ENCODE assay signal across 22 mouse cellular contexts in genomic region chr7:45386077-45386476, GRCm38 (mm10). TPM values are rescaled to one million over a fixed set of nuclear protein-coding genes. Genes with fewer than 3 reads are reported as not detected.
DNase-seq lines count a peak whose midpoint lies in the region; ATAC-seq and TF ChIP-seq lines count a peak whose summit lies in the region.
"Had no signal": no experiment of that assay in that cellular context is flagged by ENCODE, and none has a peak within 500 bp of the region (broad histone marks: within the 10 kb centered on the region; RNA-seq: fewer than 3 reads in every experiment).

No protein-coding gene starts in this region.

- no peak overlapping the region for H3K27ac ChIP-seq in embryonic facial prominence, embryonic 11.5 days (replicated peaks; ENCODE audit: low read depth, low read length)
- no peak overlapping the region for H3K27ac ChIP-seq in embryonic facial prominence, embryonic 10.5 days (replicated peaks)
- H3K27ac ChIP-seq in kidney, adult 2 months (ENCODE audit: insufficient read depth, low read depth, low read length), result no peak overlapping the region
- no peak overlapping the region for H3K27ac ChIP-seq in midbrain, postnatal 0 days (ENCODE audit: low read depth, low read length)
- no peak overlapping the region for H3K27ac ChIP-seq in midbrain, embryonic 10.5 days (replicated peaks)
- H3K27ac ChIP-seq: forebrain, embryonic 10.5 days; heart, embryonic 15.5 days; hindbrain, embryonic 15.5 days; limb, embryonic 15.5 days; neural tube, embryonic 15.5 days had no signal

- no peaks in the 10 kb centered on the region for H3K9me3 ChIP-seq in embryonic facial prominence, embryonic 11.5 days (replicated peaks; ENCODE audit: control insufficient read depth, low read length)
- H3K9me3 ChIP-seq in embryonic facial prominence, embryonic 10.5 days, result no peaks in the 10 kb centered on the region
- no peaks in the 10 kb centered on the region for H3K9me3 ChIP-seq in midbrain, postnatal 0 days (ENCODE audit: low read length)
- H3K9me3 ChIP-seq in midbrain, embryonic 10.5 days (replicated peaks), result no peaks in the 10 kb centered on the region
- H3K9me3 ChIP-seq: forebrain, embryonic 10.5 days; heart, embryonic 15.5 days; hindbrain, embryonic 15.5 days; limb, embryonic 15.5 days; neural tube, embryonic 15.5 days had no signal

- WGBS in embryonic facial prominence, embryonic 11.5 days, result 78% methylated on average over 3 of the region's 3 CpGs
- WGBS in embryonic facial prominence, embryonic 10.5 days, result 81% methylated on average over 3 of the region's 3 CpGs
- 87% methylated on average over 3 of the region's 3 CpGs for WGBS in kidney, adult 2 months
- 91% methylated on average over 3 of the region's 3 CpGs for WGBS in midbrain, postnatal 0 days
- WGBS in midbrain, embryonic 10.5 days, result 91% methylated on average over 3 of the region's 3 CpGs

- peaks cover 36% of the 10 kb centered on the region for H3K36me3 ChIP-seq in embryonic facial prominence, embryonic 11.5 days (replicated peaks; ENCODE audit: control insufficient read depth, insufficient read depth, low read depth, low read length)
- peaks cover 100% of the 10 kb centered on the region for H3K36me3 ChIP-seq in embryonic facial prominence, embryonic 10.5 days (replicated peaks)
- H3K36me3 ChIP-seq in kidney, adult 2 months (ENCODE audit: control insufficient read depth, insufficient read depth, low read length), result peaks cover 20% of the 10 kb centered on the region
- peaks cover 75% of the 10 kb centered on the region for H3K36me3 ChIP-seq in midbrain, postnatal 0 days (ENCODE audit: insufficient read depth, low read length)
- peaks cover 100% of the 10 kb centered on the region for H3K36me3 ChIP-seq in midbrain, embryonic 10.5 days

- no peak overlapping the region for H3K4me3 ChIP-seq in embryonic facial prominence, embryonic 11.5 days (ENCODE audit: low read depth, low read length)
- no peak overlapping the region for H3K4me3 ChIP-seq in embryonic facial prominence, embryonic 10.5 days
- no peak overlapping the region for H3K4me3 ChIP-seq in kidney, adult 2 months (ENCODE audit: insufficient read depth, low read depth, low read length)
- H3K4me3 ChIP-seq in midbrain, postnatal 0 days (ENCODE audit: low read depth, low read length), result no peak overlapping the region
- no peak overlapping the region for H3K4me3 ChIP-seq in midbrain, embryonic 10.5 days
- H3K4me3 ChIP-seq: forebrain, embryonic 10.5 days; heart, embryonic 15.5 days; hindbrain, embryonic 15.5 days; limb, embryonic 15.5 days; neural tube, embryonic 15.5 days had no signal

- H3K27me3 ChIP-seq in embryonic facial prominence, embryonic 11.5 days (ENCODE audit: control insufficient read depth, insufficient read depth, low read length), result no peaks in the 10 kb centered on the region
- no peaks in the 10 kb centered on the region for H3K27me3 ChIP-seq in embryonic facial prominence, embryonic 10.5 days (replicated peaks; ENCODE audit: low read depth, poor library complexity, severe bottlenecking)
- no peaks in the 10 kb centered on the region for H3K27me3 ChIP-seq in kidney, adult 2 months (replicated peaks; ENCODE audit: control insufficient read depth, insufficient read depth, low read length)
- no peaks in the 10 kb centered on the region for H3K27me3 ChIP-seq in midbrain, postnatal 0 days (ENCODE audit: insufficient read depth, low read length)
- no peaks in the 10 kb centered on the region for H3K27me3 ChIP-seq in midbrain, embryonic 10.5 days (ENCODE audit: low read depth, poor library complexity, severe bottlenecking)
- H3K27me3 ChIP-seq: heart, embryonic 15.5 days; hindbrain, embryonic 15.5 days; limb, embryonic 15.5 days; neural tube, embryonic 15.5 days had no signal

- TF ChIP-seq POLR2A in kidney, adult 2 months (IDR thresholded peaks at IDR 0.05; ENCODE audit: low read depth, low read length), result no peak

- H3K4me1 ChIP-seq in embryonic facial prominence, embryonic 11.5 days (ENCODE audit: control insufficient read depth, insufficient read depth, low read length), result no peaks in the 10 kb centered on the region
- H3K4me1 ChIP-seq in embryonic facial prominence, embryonic 10.5 days, result no peaks in the 10 kb centered on the region
- H3K4me1 ChIP-seq in kidney, adult 2 months (ENCODE audit: control insufficient read depth, insufficient read depth, low read length), result no peaks in the 10 kb centered on the region
- no peaks in the 10 kb centered on the region for H3K4me1 ChIP-seq in midbrain, postnatal 0 days (ENCODE audit: insufficient read depth, low read length)
- no peaks in the 10 kb centered on the region for H3K4me1 ChIP-seq in midbrain, embryonic 10.5 days
- H3K4me1 ChIP-seq: forebrain, embryonic 10.5 days; hindbrain, embryonic 15.5 days; limb, embryonic 15.5 days had no signal

- H3K4me2 ChIP-seq in embryonic facial prominence, embryonic 11.5 days (ENCODE audit: low read depth, low read length), result no peak overlapping the region
- H3K4me2 ChIP-seq in midbrain, postnatal 0 days (ENCODE audit: low read depth, low read length, poor library complexity, severe bottlenecking), result no peak overlapping the region
- H3K4me2 ChIP-seq: heart, embryonic 15.5 days; hindbrain, embryonic 15.5 days; limb, embryonic 15.5 days; neural tube, embryonic 15.5 days had no signal

- H3K9ac ChIP-seq in embryonic facial prominence, embryonic 11.5 days (replicated peaks; ENCODE audit: low read length), result no peak overlapping the region
- no peak overlapping the region for H3K9ac ChIP-seq in midbrain, postnatal 0 days (replicated peaks; ENCODE audit: low read length, poor library complexity, severe bottlenecking)
- H3K9ac ChIP-seq: heart, embryonic 15.5 days; hindbrain, embryonic 15.5 days; limb, embryonic 15.5 days; neural tube, embryonic 15.5 days had no signal

- no peak for ATAC-seq in embryonic facial prominence, embryonic 11.5 days (replicated peaks; ENCODE audit: insufficient number of reproducible peaks, low FRiP score, low TSS enrichment, low read depth)
- no peak for ATAC-seq in midbrain, postnatal 0 days (ENCODE audit: low FRiP score)

- TF ChIP-seq CTCF in kidney, adult 2 months (conservative IDR thresholded peaks at IDR 0.05; ENCODE audit: insufficient read depth, insufficient read length, low read depth, low read length), result 0 out of 2 replicates have a peak, but pooled peaks have one; percentile 11
- TF ChIP-seq CTCF in midbrain, postnatal 0 days (IDR thresholded peaks at IDR 0.05), result peak; percentile 45

- DNase-seq in embryonic facial prominence, embryonic 11.5 days (ENCODE audit: low spot score), result peak; percentile 45
- no peak for DNase-seq in embryonic facial prominence, embryonic 10.5 days (ENCODE audit: low spot score)
- no peak for DNase-seq in kidney, adult 2 months
- no peak for DNase-seq in kidney, postnatal 25 days
- DNase-seq in midbrain, postnatal 0 days (ENCODE audit: low spot score), result no peak
- no peak for DNase-seq in midbrain, embryonic 10.5 days (ENCODE audit: low spot score)
- DNase-seq in right cerebral cortex, postnatal 36 days (ENCODE audit: low spot score in 2 of 2), result no peak
- DNase-seq: adrenal gland, postnatal 10 days; B cell, adult 2 months; cerebellum, postnatal 10 days; lung, postnatal 14 days; spleen, adult 18-20 months; thymus, postnatal 14 days had no signal

RNA-seq across cellular contexts. Expression of gene Snrnp70, which starts 9.5 kb away (rescaled TPM):
- 71.6 and 75.0 TPM in 2 replicates for polyA plus RNA-seq in embryonic facial prominence, embryonic 11.5 days (2014; fragmentation: Nextera tagmentation; extraction: Ambion mirVana)
- polyA plus RNA-seq in embryonic facial prominence, embryonic 10.5 days (2016; fragmentation: Nextera tagmentation; extraction: Ambion mirVana), result 285 and 287 TPM in 2 replicates
- 137 and 138 TPM in 2 replicates for polyA plus RNA-seq in kidney, adult 2 months (2012; rRNA removed)
- total RNA-seq in midbrain, postnatal 0 days (2014; rRNA removed), result 249 and 258 TPM in 2 replicates
- 108 and 131 TPM in 2 replicates for polyA plus RNA-seq in midbrain, postnatal 0 days (2015; fragmentation: Nextera tagmentation; extraction: Ambion mirVana)
- polyA plus RNA-seq in midbrain, embryonic 10.5 days (2016; fragmentation: Nextera tagmentation; extraction: Ambion mirVana), result 254 and 268 TPM in 2 replicates

RNA-seq across cellular contexts. Expression of gene Lin7b, which starts 15.7 kb away (rescaled TPM):
- polyA plus RNA-seq in embryonic facial prominence, embryonic 11.5 days (2014; fragmentation: Nextera tagmentation; extraction: Ambion mirVana), result 0.77 and 0.86 TPM in 2 replicates
- polyA plus RNA-seq in embryonic facial prominence, embryonic 10.5 days (2016; fragmentation: Nextera tagmentation; extraction: Ambion mirVana), result 0.24 and 1.2 TPM in 2 replicates
- polyA plus RNA-seq in kidney, adult 2 months (2012; rRNA removed), result 2.7 and 3.9 TPM in 2 replicates
- total RNA-seq in midbrain, postnatal 0 days (2014; rRNA removed), result 68.6 and 96.6 TPM in 2 replicates
- polyA plus RNA-seq in midbrain, postnatal 0 days (2015; fragmentation: Nextera tagmentation; extraction: Ambion mirVana), result 59.9 and 70.3 TPM in 2 replicates
- polyA plus RNA-seq in midbrain, embryonic 10.5 days (2016; fragmentation: Nextera tagmentation; extraction: Ambion mirVana), result 1.0 and 1.4 TPM in 2 replicates
- total RNA-seq: granulocyte monocyte progenitor cell, adult 5-6 weeks had no signal

RNA-seq across cellular contexts. Expression of gene Ppfia3, which starts 19.3 kb away (rescaled TPM):
- polyA plus RNA-seq in embryonic facial prominence, embryonic 11.5 days (2014; fragmentation: Nextera tagmentation; extraction: Ambion mirVana), result 7.4 TPM in 2 replicates
- 5.8 and 7.1 TPM in 2 replicates for polyA plus RNA-seq in embryonic facial prominence, embryonic 10.5 days (2016; fragmentation: Nextera tagmentation; extraction: Ambion mirVana)
- 0.50 and 0.64 TPM in 2 replicates for polyA plus RNA-seq in kidney, adult 2 months (2012; rRNA removed)
- total RNA-seq in midbrain, postnatal 0 days (2014; rRNA removed), result 87.4 and 104 TPM in 2 replicates
- polyA plus RNA-seq in midbrain, postnatal 0 days (2015; fragmentation: Nextera tagmentation; extraction: Ambion mirVana), result 28.9 and 31.6 TPM in 2 replicates
- 6.4 and 7.4 TPM in 2 replicates for polyA plus RNA-seq in midbrain, embryonic 10.5 days (2016; fragmentation: Nextera tagmentation; extraction: Ambion mirVana)
- total RNA-seq: granulocyte monocyte progenitor cell, adult 5-6 weeks had no signal

RNA-seq across cellular contexts. Expression of gene Kcna7, which starts 19.4 kb away (rescaled TPM):
- polyA plus RNA-seq in embryonic facial prominence, embryonic 11.5 days (2014; fragmentation: Nextera tagmentation; extraction: Ambion mirVana), result not detected in 2 replicates
- 0.06 TPM in 1 of 2 replicates, not detected in the other for polyA plus RNA-seq in embryonic facial prominence, embryonic 10.5 days (2016; fragmentation: Nextera tagmentation; extraction: Ambion mirVana)
- polyA plus RNA-seq in kidney, adult 2 months (2012; rRNA removed), result 0.07 and 0.91 TPM in 2 replicates
- total RNA-seq in midbrain, postnatal 0 days (2014; rRNA removed), result not detected in 2 replicates
- 0.06 TPM in 1 of 2 replicates, not detected in the other for polyA plus RNA-seq in midbrain, postnatal 0 days (2015; fragmentation: Nextera tagmentation; extraction: Ambion mirVana)
- not detected in 2 replicates for polyA plus RNA-seq in midbrain, embryonic 10.5 days (2016; fragmentation: Nextera tagmentation; extraction: Ambion mirVana)
- total RNA-seq: granulocyte monocyte progenitor cell, adult 5-6 weeks; layer of hippocampus, adult 18-20 months had no signal
- polyA plus RNA-seq: embryonic facial prominence, embryonic 14.5 days; forebrain, embryonic 10.5 days; hindbrain, embryonic 15.5 days; kidney, embryonic 14.5 days had no signal

RNA-seq across cellular contexts. Expression of gene Ntf5, which starts 27.4 kb away (rescaled TPM):
- 3.9 and 5.1 TPM in 2 replicates for polyA plus RNA-seq in embryonic facial prominence, embryonic 11.5 days (2014; fragmentation: Nextera tagmentation; extraction: Ambion mirVana)
- 2.8 TPM in 2 replicates for polyA plus RNA-seq in embryonic facial prominence, embryonic 10.5 days (2016; fragmentation: Nextera tagmentation; extraction: Ambion mirVana)
- polyA plus RNA-seq in kidney, adult 2 months (2012; rRNA removed), result 0.44 and 0.58 TPM in 2 replicates
- total RNA-seq in midbrain, postnatal 0 days (2014; rRNA removed), result 0.24 TPM in 1 of 2 replicates, not detected in the other
- not detected in 2 replicates for polyA plus RNA-seq in midbrain, postnatal 0 days (2015; fragmentation: Nextera tagmentation; extraction: Ambion mirVana)
- polyA plus RNA-seq in midbrain, embryonic 10.5 days (2016; fragmentation: Nextera tagmentation; extraction: Ambion mirVana), result 0.51 and 0.61 TPM in 2 replicates
- total RNA-seq: granulocyte monocyte progenitor cell, adult 5-6 weeks; layer of hippocampus, adult 18-20 months had no signal
- polyA plus RNA-seq: neural tube, embryonic 15.5 days had no signal

Comparison
In these comparisons a context has a peak if more than half of its experiments do, and no peak if none do; other contexts are left out.
1. RNA of gene Lin7b, which starts 15.7 kb away (polyA plus RNA-seq): 59.9 to 70.3 TPM in midbrain, postnatal 0 days; 2.7 to 3.9 TPM in kidney, adult 2 months, 0.24 to 1.2 TPM in embryonic facial prominence, embryonic 10.5 days, 1.0 to 1.4 TPM in midbrain, embryonic 10.5 days and 0.77 to 0.86 TPM in embryonic facial prominence, embryonic 11.5 days; every median in the first group is over 10 times any median in the second.